Mouse (Mus musculus) adrenal gland, postnatal 0 days (tissue): Measurements from ENCODE around the gene Plxdc2. TPM values are rescaled to one million over a fixed set of nuclear protein-coding genes. Genes with fewer than 3 reads are reported as not detected.

ENCODE experiments used
- polyA plus RNA-seq: library from polyadenylated mRNA; unstranded; fragments of >200 nt; fragmentation: Nextera tagmentation; extraction: Ambion mirVana; gene quantifications from 2 replicates; pipeline ENCODE4 v1.2.1, GENCODE M21; 2015

Gene Plxdc2
- polyA plus RNA-seq: 35.3 and 39.1 TPM in 2 replicates

DNA sequence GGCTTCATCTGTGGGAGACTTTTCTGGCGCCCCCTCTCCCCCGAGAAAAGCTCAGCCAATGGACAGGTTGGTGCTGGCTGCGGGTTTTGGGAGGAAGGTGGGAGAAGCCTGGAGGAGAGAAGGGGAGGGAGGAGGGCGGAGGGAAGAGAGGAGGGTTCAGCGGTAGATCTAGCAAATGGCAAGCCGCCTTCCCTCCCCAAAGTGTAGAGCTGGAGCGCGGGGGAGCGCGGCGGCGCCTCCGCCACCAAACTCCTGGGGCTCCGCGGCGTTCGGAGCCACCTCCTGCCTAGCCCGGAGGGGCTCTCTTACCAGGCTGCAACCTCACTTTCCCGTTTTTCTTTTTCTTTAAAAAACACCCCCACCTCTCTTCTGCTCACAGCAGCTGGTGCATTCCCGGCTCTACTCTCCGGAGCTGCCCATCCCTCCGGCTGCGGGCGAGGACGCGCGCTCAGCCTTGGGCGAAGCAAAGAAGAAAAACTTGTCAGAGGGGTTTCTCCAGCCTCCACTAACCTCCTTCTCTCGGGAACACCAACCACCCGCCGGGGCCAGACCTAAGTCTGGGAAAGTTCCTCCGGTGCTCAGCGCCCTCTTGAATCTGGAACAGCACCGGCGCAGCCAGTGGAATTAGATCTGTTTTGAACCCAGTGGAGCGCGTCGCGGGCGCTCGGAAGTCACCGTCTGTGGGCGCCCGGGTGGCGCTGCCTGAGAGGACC, at the start of gene Plxdc2:
Gene Plxdc2 (plus strand): TSS at position 199 of the 713 bp plus-strand sequence.

